Mouse (Mus musculus): ENCODE data around the gene Slc28a3. TPM values are rescaled to one million over a fixed set of nuclear protein-coding genes. Genes with fewer than 3 reads are reported as not detected.
A peak's percentile ranks its signal among the peaks of the same experiment; 100 is the strongest.

Gene Slc28a3
- total and polyA plus RNA-seq, 2 experiments from 2014 or later = not detected

- H3K9me3 ChIP-seq (ENCODE audit: low read length) = no peaks in the 10 kb centered on the region
These were observed 86.9 kb downstream of the Slc28a3 start for GRCm38 (mm10) chr13:58523761-58524117.

GRCm38 (mm10) chr13:58523011-58523760, 87.5 kb downstream of the Slc28a3 start:
- H3K9ac ChIP-seq (replicated peaks; ENCODE audit: low read length, poor library complexity, severe bottlenecking) = no peak overlapping the region
- no peaks in the 10 kb centered on the region for H3K9me3 ChIP-seq (ENCODE audit: low read length)
- no peaks in the 10 kb centered on the region for H3K36me3 ChIP-seq (ENCODE audit: insufficient read depth, low read length)
- no peak overlapping the region for H3K4me3 ChIP-seq (ENCODE audit: low read depth, low read length)
- H3K27ac ChIP-seq (ENCODE audit: low read depth, low read length) = no peak overlapping the region
- peak overlapping the region; percentile 15; the same call in 1 of the 2 replicates for H3K4me2 ChIP-seq (ENCODE audit: low read depth, low read length, poor library complexity, severe bottlenecking)
- ATAC-seq (ENCODE audit: low FRiP score) (peak; percentile 16; the same call in 1 of the 2 replicates), DNase-seq (ENCODE audit: low spot score) (no peak)
- no peaks in the 10 kb centered on the region for H3K4me1 ChIP-seq (ENCODE audit: insufficient read depth, low read length)
- WGBS = 36% methylated on average over 20 of the region's 20 CpGs
- H3K27me3 ChIP-seq (ENCODE audit: insufficient read depth, low read length) = no peaks in the 10 kb centered on the region
- no peak for TF ChIP-seq CTCF (IDR thresholded peaks at IDR 0.05)

More at GRCm38 (mm10) chr13:58523761-58524117, 86.9 kb downstream of the Slc28a3 start:
- H3K4me3 ChIP-seq (ENCODE audit: low read depth, low read length) = no peak overlapping the region
- no peaks in the 10 kb centered on the region for H3K4me1 ChIP-seq (ENCODE audit: insufficient read depth, low read length)
- ATAC-seq (ENCODE audit: low FRiP score) = no peak
- no peak overlapping the region for H3K27ac ChIP-seq (ENCODE audit: low read depth, low read length)
- no peaks in the 10 kb centered on the region for H3K36me3 ChIP-seq (ENCODE audit: insufficient read depth, low read length)
- no peak for DNase-seq (ENCODE audit: low spot score)
- no peak overlapping the region for H3K4me2 ChIP-seq (ENCODE audit: low read depth, low read length, poor library complexity, severe bottlenecking)
- no peaks in the 10 kb centered on the region for H3K27me3 ChIP-seq (ENCODE audit: insufficient read depth, low read length)
- 79% methylated on average over 7 of the region's 7 CpGs for WGBS
- H3K9ac ChIP-seq (replicated peaks; ENCODE audit: low read length, poor library complexity, severe bottlenecking) = no peak overlapping the region
- TF ChIP-seq CTCF (IDR thresholded peaks at IDR 0.05) = no peak

- Histone ChIP-seq H3K9ac (replicated peaks; ENCODE audit: low read length, poor library complexity, severe bottlenecking) (no peak overlapping the region), H3K4me3 (ENCODE audit: low read depth, low read length) (no peak overlapping the region), H3K4me1 (ENCODE audit: insufficient read depth, low read length) (no peaks in the 10 kb centered on the region), H3K4me2 (ENCODE audit: low read depth, low read length, poor library complexity, severe bottlenecking) (no peak overlapping the region), H3K27me3 (ENCODE audit: insufficient read depth, low read length) (no peaks in the 10 kb centered on the region), H3K36me3 (ENCODE audit: insufficient read depth, low read length) (no peaks in the 10 kb centered on the region), H3K27ac (ENCODE audit: low read depth, low read length) (no peak overlapping the region), H3K9me3 (ENCODE audit: low read length) (no peaks in the 10 kb centered on the region)
- TF ChIP-seq CTCF (IDR thresholded peaks at IDR 0.05) = no peak
- no peak for DNase-seq (ENCODE audit: low spot score)
- ATAC-seq (ENCODE audit: low FRiP score) = no peak
- 87% methylated on average over 9 of the region's 9 CpGs for WGBS
These were observed 89.2 kb downstream of the Slc28a3 start for GRCm38 (mm10) chr13:58521331-58522030.

GRCm38 (mm10) chr13:58520580-58521330, 89.9 kb downstream of the Slc28a3 start:
- H3K9ac ChIP-seq (replicated peaks; ENCODE audit: low read length, poor library complexity, severe bottlenecking) = no peak overlapping the region
- 62% methylated on average over 7 of the region's 7 CpGs for WGBS
- H3K4me2 ChIP-seq (ENCODE audit: low read depth, low read length, poor library complexity, severe bottlenecking) = no peak overlapping the region
- no peak for ATAC-seq (ENCODE audit: low FRiP score)
- H3K9me3 ChIP-seq (ENCODE audit: low read length) = no peaks in the 10 kb centered on the region
- H3K36me3 ChIP-seq (ENCODE audit: insufficient read depth, low read length) = no peaks in the 10 kb centered on the region
- H3K27me3 ChIP-seq (ENCODE audit: insufficient read depth, low read length) = no peaks in the 10 kb centered on the region
- H3K4me1 ChIP-seq (ENCODE audit: insufficient read depth, low read length) = no peaks in the 10 kb centered on the region
- no peak for DNase-seq (ENCODE audit: low spot score)
- TF ChIP-seq CTCF (IDR thresholded peaks at IDR 0.05) = no peak
- no peak overlapping the region for H3K27ac ChIP-seq (ENCODE audit: low read depth, low read length)
- H3K4me3 ChIP-seq (ENCODE audit: low read depth, low read length) = no peak overlapping the region

GRCm38 (mm10) chr13:58520028-58520427, 90.6 kb downstream of the Slc28a3 start:
- 93% methylated on average over 9 of the region's 9 CpGs for WGBS
- TF ChIP-seq CTCF (IDR thresholded peaks at IDR 0.05) = no peak
- no peak for ATAC-seq (ENCODE audit: low FRiP score)
- no peaks in the 10 kb centered on the region for H3K4me1 ChIP-seq (ENCODE audit: insufficient read depth, low read length)
- H3K9me3 ChIP-seq (ENCODE audit: low read length) = no peaks in the 10 kb centered on the region
- no peaks in the 10 kb centered on the region for H3K36me3 ChIP-seq (ENCODE audit: insufficient read depth, low read length)
- no peak overlapping the region for H3K4me2 ChIP-seq (ENCODE audit: low read depth, low read length, poor library complexity, severe bottlenecking)
- DNase-seq (ENCODE audit: low spot score) = no peak
- H3K27me3 ChIP-seq (ENCODE audit: insufficient read depth, low read length) = no peaks in the 10 kb centered on the region
- no peak overlapping the region for H3K27ac ChIP-seq (ENCODE audit: low read depth, low read length)
- H3K4me3 ChIP-seq (ENCODE audit: low read depth, low read length) = no peak overlapping the region
- H3K9ac ChIP-seq (replicated peaks; ENCODE audit: low read length, poor library complexity, severe bottlenecking) = no peak overlapping the region

Data from midbrain, postnatal 0 days (tissue).